Mouse (Mus musculus): ENCODE results near the gene Fmnl2. TPM values are rescaled to one million over a fixed set of nuclear protein-coding genes. Genes with fewer than 3 reads are reported as not detected.

Fmnl2 gene
- polyA plus RNA-seq, 1 experiment from 2014 or later: 10.5 TPM

DNA sequence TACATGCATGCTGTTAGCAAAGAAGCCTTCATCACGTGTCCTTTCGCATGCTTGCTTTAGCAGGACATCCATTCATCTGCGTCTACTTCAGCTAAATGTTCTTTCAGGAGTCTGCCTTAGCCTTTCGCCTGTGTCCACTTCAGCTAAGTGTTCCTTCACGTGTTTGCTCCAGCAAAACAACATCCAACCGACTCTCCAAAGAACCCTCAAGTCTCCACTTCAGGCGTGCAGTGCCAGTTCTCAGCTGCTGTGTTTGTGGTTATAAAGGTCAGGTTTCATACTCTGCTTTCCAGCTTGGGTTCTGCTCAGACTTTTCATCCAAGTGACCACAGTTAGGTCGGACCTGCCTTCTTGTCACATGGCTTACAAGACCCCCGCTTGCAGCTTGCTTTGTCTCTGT is 10.1 kb downstream of the Fmnl2 start:
- Histone ChIP-seq H3K9ac (no peak overlapping the region), H3K9me3 (no peaks in the 10 kb centered on the region), H3K36me3 (peaks cover 13% of the 10 kb centered on the region), H3K4me3 (no peak overlapping the region), H3K27ac (replicated peaks) (no peak overlapping the region), H3K27me3 (no peaks in the 10 kb centered on the region), H3K4me1 (replicated peaks) (peaks cover 22% of the 10 kb centered on the region), H3K4me2 (no peak overlapping the region)
- no peak for ATAC-seq (ENCODE audit: low read depth)
- 90% methylated on average over 9 of the region's 9 CpGs for WGBS

- H3K27me3 ChIP-seq: no peaks in the 10 kb centered on the region
- H3K9ac ChIP-seq: no peak overlapping the region
- H3K4me3 ChIP-seq: no peak overlapping the region
- H3K9me3 ChIP-seq: no peaks in the 10 kb centered on the region
- no peak overlapping the region for H3K27ac ChIP-seq (replicated peaks)
- no peak for ATAC-seq (ENCODE audit: low read depth)
- no peak overlapping the region for H3K4me2 ChIP-seq
- H3K36me3 ChIP-seq: peaks cover 13% of the 10 kb centered on the region
- H3K4me1 ChIP-seq (replicated peaks): peaks cover 22% of the 10 kb centered on the region
- WGBS: 62% methylated on average over 5 of the region's 5 CpGs
These were observed 10.5 kb downstream of the Fmnl2 start for GRCm38 (mm10) chr2:52868181-52868580.

DNA sequence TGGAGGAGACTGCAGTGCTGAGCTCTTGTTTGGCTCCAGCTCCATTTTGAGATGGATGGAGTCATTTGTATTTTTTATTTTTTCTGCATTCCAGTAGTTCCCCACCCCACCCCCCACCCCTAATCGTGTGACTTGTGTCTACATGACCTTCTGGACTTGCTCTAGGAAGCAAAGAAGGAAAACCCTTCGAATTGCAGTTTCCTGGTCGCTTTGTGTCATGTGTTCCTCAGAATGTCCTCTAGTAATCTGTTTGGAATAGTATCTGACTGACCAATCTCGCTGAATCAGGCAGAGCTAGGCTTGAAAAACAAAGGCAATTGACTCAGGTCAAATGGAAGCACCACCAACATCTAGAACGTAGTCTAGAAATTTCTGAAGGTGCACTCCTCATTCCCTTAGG is 15.0 kb downstream of the Fmnl2 start:
- Histone ChIP-seq H3K27me3 (no peaks in the 10 kb centered on the region), H3K9me3 (no peaks in the 10 kb centered on the region), H3K27ac (replicated peaks) (no peak overlapping the region), H3K36me3 (peaks cover 3% of the 10 kb centered on the region), H3K4me3 (no peak overlapping the region), H3K4me2 (no peak overlapping the region), H3K9ac (no peak overlapping the region), H3K4me1 (replicated peaks) (peaks cover 45% of the 10 kb centered on the region)
- WGBS: 83% methylated on average over 5 of the region's 5 CpGs
- ATAC-seq (ENCODE audit: low read depth): no peak

GRCm38 (mm10) chr2:52873276-52874063 is 15.8 kb downstream of the Fmnl2 start:
- H3K9ac ChIP-seq: no peak overlapping the region
- 71% methylated on average over 18 of the region's 18 CpGs for WGBS
- H3K4me1 ChIP-seq (replicated peaks): peaks cover 49% of the 10 kb centered on the region
- no peak overlapping the region for H3K4me3 ChIP-seq
- H3K27ac ChIP-seq (replicated peaks): 0 out of 2 replicates have a peak overlapping the region, but pooled peaks have one; percentile 18
- H3K9me3 ChIP-seq: no peaks in the 10 kb centered on the region
- no peaks in the 10 kb centered on the region for H3K36me3 ChIP-seq
- H3K4me2 ChIP-seq: no peak overlapping the region
- ATAC-seq (ENCODE audit: low read depth): no peak
- no peaks in the 10 kb centered on the region for H3K27me3 ChIP-seq

- Histone ChIP-seq H3K4me1 (replicated peaks) (peaks cover 42% of the 10 kb centered on the region), H3K36me3 (no peaks in the 10 kb centered on the region)
- ATAC-seq (ENCODE audit: low read depth): no peak
These were observed 17.1 kb downstream of the Fmnl2 start for GRCm38 (mm10) chr2:52874721-52875120.

DNA sequence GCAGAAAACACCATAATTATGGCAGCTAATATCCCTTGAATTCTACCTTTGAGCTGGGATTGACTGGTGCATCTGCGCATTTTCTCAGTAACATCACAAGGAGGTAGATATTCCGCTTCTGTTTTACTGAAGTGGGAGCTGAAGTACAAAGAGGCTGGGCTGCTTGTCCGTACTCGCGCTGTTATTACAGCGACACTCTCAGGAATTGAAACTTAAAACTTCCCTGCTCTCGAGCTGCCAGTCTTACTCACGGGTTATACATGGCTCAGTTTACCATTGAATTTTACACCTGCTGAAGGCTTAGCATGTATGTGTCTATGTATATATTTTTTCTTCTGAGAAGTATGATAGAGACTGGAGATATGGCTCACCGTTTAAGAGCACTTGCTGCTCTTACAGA is 18.1 kb downstream of the Fmnl2 start:
- no peak for ATAC-seq (ENCODE audit: low read depth)
- 85% methylated on average over 9 of the region's 9 CpGs for WGBS

More at GRCm38 (mm10) chr2:52874721-52875120, 17.1 kb downstream of the Fmnl2 start:
- Histone ChIP-seq H3K27me3 (no peaks in the 10 kb centered on the region), H3K4me2 (no peak overlapping the region), H3K9ac (no peak overlapping the region), H3K27ac (replicated peaks) (no peak overlapping the region), H3K9me3 (no peaks in the 10 kb centered on the region), H3K4me3 (no peak overlapping the region)

GRCm38 (mm10) chr2:52883401-52883800 is 25.7 kb downstream of the Fmnl2 start:
- Histone ChIP-seq H3K4me2 (no peak overlapping the region), H3K9me3 (no peaks in the 10 kb centered on the region), H3K27me3 (no peaks in the 10 kb centered on the region), H3K27ac (replicated peaks) (no peak overlapping the region), H3K4me3 (no peak overlapping the region), H3K4me1 (replicated peaks) (peaks cover 13% of the 10 kb centered on the region; the same call in 1 of the 2 replicates), H3K9ac (no peak overlapping the region), H3K36me3 (no peaks in the 10 kb centered on the region)
- ATAC-seq (ENCODE audit: low read depth): no peak
- 94% methylated on average over 2 of the region's 2 CpGs for WGBS

More for the DNA sequence above, 18.1 kb downstream of the Fmnl2 start:
- H3K27ac ChIP-seq (replicated peaks): no peak overlapping the region
- no peaks in the 10 kb centered on the region for H3K36me3 ChIP-seq
- no peak overlapping the region for H3K4me2 ChIP-seq
- no peak overlapping the region for H3K4me3 ChIP-seq
- peaks cover 40% of the 10 kb centered on the region for H3K4me1 ChIP-seq (replicated peaks)
- H3K9ac ChIP-seq: no peak overlapping the region
- H3K27me3 ChIP-seq: no peaks in the 10 kb centered on the region
- no peaks in the 10 kb centered on the region for H3K9me3 ChIP-seq

- 63% methylated on average over 4 of the region's 4 CpGs for WGBS
- ATAC-seq (ENCODE audit: low read depth): no peak
These were observed 26.4 kb downstream of the Fmnl2 start for GRCm38 (mm10) chr2:52884082-52884481.

DNA sequence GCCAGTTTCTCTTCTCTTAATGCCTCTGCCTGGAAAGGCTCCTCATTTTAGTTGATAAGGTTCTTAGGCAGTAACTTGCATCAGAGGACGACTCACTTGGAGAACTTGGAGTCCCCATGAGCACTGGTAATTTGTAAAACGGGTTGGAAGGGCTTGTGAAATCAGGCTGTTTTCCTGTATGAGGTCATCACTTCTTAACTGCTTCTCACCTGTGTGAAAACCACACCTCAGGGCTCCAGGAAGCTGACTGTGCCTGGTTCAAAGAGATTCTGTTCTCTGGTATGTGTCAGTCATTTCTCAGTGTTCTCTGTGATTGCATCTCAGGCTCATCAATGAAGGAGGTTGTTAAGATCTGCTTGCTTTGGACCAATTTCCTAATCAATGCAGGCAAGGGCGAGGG is 27.4 kb downstream of the Fmnl2 start:
- WGBS: 70% methylated on average over 3 of the region's 3 CpGs
- Histone ChIP-seq H3K36me3 (no peaks in the 10 kb centered on the region), H3K4me1 (replicated peaks) (peaks cover 13% of the 10 kb centered on the region; the same call in 1 of the 2 replicates), H3K27ac (replicated peaks) (no peak overlapping the region), H3K4me2 (no peak overlapping the region), H3K9me3 (no peaks in the 10 kb centered on the region), H3K9ac (no peak overlapping the region), H3K27me3 (no peaks in the 10 kb centered on the region), H3K4me3 (no peak overlapping the region)
- no peak for ATAC-seq (ENCODE audit: low read depth)

More at GRCm38 (mm10) chr2:52884082-52884481, 26.4 kb downstream of the Fmnl2 start:
- Histone ChIP-seq H3K4me1 (replicated peaks) (peaks cover 13% of the 10 kb centered on the region; the same call in 1 of the 2 replicates), H3K27me3 (no peaks in the 10 kb centered on the region), H3K4me2 (no peak overlapping the region), H3K4me3 (no peak overlapping the region), H3K27ac (replicated peaks) (no peak overlapping the region), H3K9ac (no peak overlapping the region), H3K9me3 (no peaks in the 10 kb centered on the region), H3K36me3 (no peaks in the 10 kb centered on the region)

GRCm38 (mm10) chr2:52887281-52887680 is 29.6 kb downstream of the Fmnl2 start:
- Histone ChIP-seq H3K4me1 (replicated peaks) (peaks cover 18% of the 10 kb centered on the region), H3K27me3 (no peaks in the 10 kb centered on the region), H3K4me2 (no peak overlapping the region), H3K36me3 (no peaks in the 10 kb centered on the region), H3K27ac (replicated peaks) (no peak overlapping the region), H3K9me3 (no peaks in the 10 kb centered on the region), H3K9ac (no peak overlapping the region), H3K4me3 (no peak overlapping the region)
- no peak for ATAC-seq (ENCODE audit: low read depth)
- 68% methylated on average over 2 of the region's 2 CpGs for WGBS

DNA sequence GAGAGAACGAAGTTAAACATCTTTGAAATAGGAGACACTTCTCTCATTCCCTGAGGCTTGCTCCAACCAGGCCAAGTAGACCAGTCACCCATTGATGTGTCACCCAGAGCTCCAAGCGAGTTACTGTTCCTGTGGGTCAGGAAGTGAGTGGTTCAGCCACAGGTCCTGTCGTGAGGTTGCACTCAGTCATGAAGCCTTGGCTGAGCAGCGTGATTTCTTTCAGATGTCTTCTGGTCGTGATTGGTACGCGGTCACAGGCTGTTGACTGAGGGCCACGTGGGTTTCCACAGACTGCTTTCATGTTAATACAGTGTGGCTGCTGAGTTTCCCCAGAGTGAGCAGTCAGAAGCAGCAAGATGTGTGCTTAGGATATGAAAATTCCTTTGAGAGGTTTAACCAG is 33.5 kb downstream of the Fmnl2 start:
- Histone ChIP-seq H3K27ac (replicated peaks) (no peak overlapping the region), H3K9ac (no peak overlapping the region), H3K4me1 (replicated peaks) (peaks cover 29% of the 10 kb centered on the region), H3K36me3 (no peaks in the 10 kb centered on the region), H3K4me3 (no peak overlapping the region), H3K27me3 (no peaks in the 10 kb centered on the region), H3K4me2 (no peak overlapping the region), H3K9me3 (no peaks in the 10 kb centered on the region)
- no peak for ATAC-seq (ENCODE audit: low read depth)
- WGBS: 76% methylated on average over 8 of the region's 8 CpGs

DNA sequence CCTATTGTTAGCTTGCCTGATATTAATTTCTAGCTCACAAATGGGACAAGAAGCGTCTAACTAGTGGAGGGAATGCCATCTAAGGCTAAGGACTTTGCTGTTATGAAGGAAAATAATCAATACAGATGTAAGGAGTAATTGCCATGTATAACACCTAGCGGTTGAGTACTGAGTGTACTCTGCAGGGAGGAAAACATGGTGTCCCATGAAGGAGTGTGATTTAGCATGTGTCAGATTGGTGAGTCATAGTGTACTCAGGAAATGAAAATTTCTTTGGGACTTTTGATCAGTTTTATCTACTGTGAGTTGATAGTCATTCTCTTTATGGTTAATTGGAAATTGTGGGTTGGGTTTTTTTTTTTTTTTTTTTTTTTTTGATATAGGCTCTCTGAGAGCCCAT is 34.1 kb downstream of the Fmnl2 start:
- H3K27ac ChIP-seq (replicated peaks): no peak overlapping the region
- 84% methylated on average over 2 of the region's 2 CpGs for WGBS
- H3K4me1 ChIP-seq (replicated peaks): peaks cover 30% of the 10 kb centered on the region
- H3K4me3 ChIP-seq: no peak overlapping the region
- H3K9ac ChIP-seq: no peak overlapping the region
- H3K9me3 ChIP-seq: no peaks in the 10 kb centered on the region
- no peak overlapping the region for H3K4me2 ChIP-seq
- ATAC-seq (ENCODE audit: low read depth): no peak
- no peaks in the 10 kb centered on the region for H3K36me3 ChIP-seq
- H3K27me3 ChIP-seq: no peaks in the 10 kb centered on the region
